Mouse (Mus musculus): ENCODE results near the gene Lalba. TPM values are rescaled to one million over a fixed set of nuclear protein-coding genes. Genes with fewer than 3 reads are reported as not detected.

The Lalba gene
- polyA plus RNA-seq, 1 experiment from 2014 or later: not detected

DNA sequence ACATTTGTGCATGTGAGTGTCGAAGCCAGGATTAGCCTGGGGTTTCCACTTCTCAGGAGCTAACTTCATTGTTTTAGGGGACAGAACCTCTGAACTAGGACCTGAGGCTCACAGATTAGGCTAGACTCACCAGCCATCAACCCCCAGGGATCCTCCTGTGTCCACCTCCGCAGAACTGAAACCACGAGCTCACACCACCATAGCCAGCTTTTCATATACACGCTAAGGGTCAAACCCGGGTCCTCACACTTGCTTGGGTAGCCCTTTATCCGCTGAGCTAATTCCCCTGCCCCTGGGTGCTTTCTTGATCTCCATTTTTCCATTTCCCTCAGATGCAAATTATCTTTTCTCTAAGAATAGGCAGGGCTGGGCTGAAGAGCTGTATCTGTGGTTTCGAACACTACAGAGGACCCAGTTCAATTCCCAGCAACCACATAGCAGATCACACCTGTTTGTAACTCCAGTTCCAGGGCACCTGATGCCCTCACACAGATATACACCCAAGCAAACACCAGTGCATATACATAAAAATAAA is 2.9 kb downstream of the Lalba start:
- no peaks in the 10 kb centered on the region for H3K36me3 ChIP-seq (ENCODE audit: control insufficient read depth, insufficient read depth, low read length)
- ATAC-seq (ENCODE audit: low FRiP score, low TSS enrichment) (no peak), DNase-seq (no peak)
- H3K4me1 ChIP-seq (ENCODE audit: control insufficient read depth, insufficient read depth, low read length): no peaks in the 10 kb centered on the region
- no peak overlapping the region for H3K4me3 ChIP-seq (replicated peaks; ENCODE audit: low read depth, low read length)
- WGBS: 65% methylated on average over 7 of the region's 7 CpGs
- H3K27ac ChIP-seq (replicated peaks; ENCODE audit: low read depth, low read length): no peak overlapping the region
- no peak overlapping the region for H3K9ac ChIP-seq (replicated peaks; ENCODE audit: low read length)
- H3K4me2 ChIP-seq (ENCODE audit: low read length): no peak overlapping the region
- H3K9me3 ChIP-seq (ENCODE audit: control insufficient read depth, low read length): no peaks in the 10 kb centered on the region
- no peaks in the 10 kb centered on the region for H3K27me3 ChIP-seq (ENCODE audit: control insufficient read depth, insufficient read depth, low read length)

DNA sequence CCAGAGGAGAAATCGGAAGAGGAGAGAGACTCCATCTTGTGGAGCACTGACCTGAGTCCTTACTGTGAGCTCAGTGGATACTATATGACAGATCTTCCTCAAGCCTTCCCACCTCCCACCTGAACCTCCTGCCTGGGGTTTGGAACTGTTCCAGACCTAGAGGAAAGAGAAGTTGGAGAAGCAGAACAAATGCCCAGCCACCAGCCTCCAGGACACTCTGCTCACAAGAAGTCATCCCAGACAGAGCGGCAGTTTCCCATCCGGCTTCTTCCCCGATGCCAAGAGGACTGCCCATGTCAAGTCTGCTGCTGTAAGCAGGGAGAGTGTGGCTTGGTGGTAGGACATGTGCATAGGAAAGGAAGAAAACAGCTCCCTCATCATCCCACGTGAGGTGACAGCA is 6.2 kb downstream of the Lalba start:
- no peaks in the 10 kb centered on the region for H3K4me1 ChIP-seq (ENCODE audit: control insufficient read depth, insufficient read depth, low read length)
- H3K4me2 ChIP-seq (ENCODE audit: low read length): no peak overlapping the region
- ATAC-seq (ENCODE audit: low FRiP score, low TSS enrichment): no peak

DNA sequence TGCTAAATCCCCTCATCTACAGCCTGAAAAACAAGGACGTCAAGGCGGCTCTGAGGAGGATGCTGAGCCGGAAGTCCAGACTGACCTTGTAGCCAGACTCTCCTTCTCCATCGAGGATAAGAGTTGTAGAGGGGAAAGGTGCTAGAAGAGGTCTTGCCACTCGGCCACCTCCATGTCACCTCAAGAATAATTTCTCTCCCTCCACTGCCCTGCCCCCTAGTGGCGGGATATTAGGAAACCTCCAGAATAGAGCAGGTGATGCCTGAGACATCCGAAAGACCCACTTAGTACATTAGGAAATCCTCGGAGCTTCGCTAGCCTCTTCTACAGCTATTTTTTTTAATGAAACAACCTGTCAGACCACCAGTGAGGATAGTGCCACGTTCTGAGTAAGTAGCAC is 7.1 kb downstream of the Lalba start:
- Histone ChIP-seq H3K9ac (replicated peaks; ENCODE audit: low read length) (no peak overlapping the region), H3K9me3 (ENCODE audit: control insufficient read depth, low read length) (no peaks in the 10 kb centered on the region), H3K27me3 (ENCODE audit: control insufficient read depth, insufficient read depth, low read length) (no peaks in the 10 kb centered on the region), H3K4me3 (replicated peaks; ENCODE audit: low read depth, low read length) (no peak overlapping the region), H3K36me3 (ENCODE audit: control insufficient read depth, insufficient read depth, low read length) (no peaks in the 10 kb centered on the region), H3K27ac (replicated peaks; ENCODE audit: low read depth, low read length) (no peak overlapping the region), H3K4me1 (ENCODE audit: control insufficient read depth, insufficient read depth, low read length) (no peaks in the 10 kb centered on the region), H3K4me2 (ENCODE audit: low read length) (no peak overlapping the region)
- ATAC-seq (ENCODE audit: low FRiP score, low TSS enrichment): no peak
- DNase-seq: peak; percentile 42
- WGBS: 59% methylated on average over 10 of the region's 10 CpGs

More for the DNA sequence above, 6.2 kb downstream of the Lalba start:
- H3K4me3 ChIP-seq (replicated peaks; ENCODE audit: low read depth, low read length): no peak overlapping the region
- H3K36me3 ChIP-seq (ENCODE audit: control insufficient read depth, insufficient read depth, low read length): no peaks in the 10 kb centered on the region
- no peaks in the 10 kb centered on the region for H3K9me3 ChIP-seq (ENCODE audit: control insufficient read depth, low read length)
- DNase-seq: no peak
- H3K9ac ChIP-seq (replicated peaks; ENCODE audit: low read length): no peak overlapping the region
- H3K27me3 ChIP-seq (ENCODE audit: control insufficient read depth, insufficient read depth, low read length): no peaks in the 10 kb centered on the region
- WGBS: 81% methylated on average over 5 of the region's 5 CpGs
- no peak overlapping the region for H3K27ac ChIP-seq (replicated peaks; ENCODE audit: low read depth, low read length)

DNA sequence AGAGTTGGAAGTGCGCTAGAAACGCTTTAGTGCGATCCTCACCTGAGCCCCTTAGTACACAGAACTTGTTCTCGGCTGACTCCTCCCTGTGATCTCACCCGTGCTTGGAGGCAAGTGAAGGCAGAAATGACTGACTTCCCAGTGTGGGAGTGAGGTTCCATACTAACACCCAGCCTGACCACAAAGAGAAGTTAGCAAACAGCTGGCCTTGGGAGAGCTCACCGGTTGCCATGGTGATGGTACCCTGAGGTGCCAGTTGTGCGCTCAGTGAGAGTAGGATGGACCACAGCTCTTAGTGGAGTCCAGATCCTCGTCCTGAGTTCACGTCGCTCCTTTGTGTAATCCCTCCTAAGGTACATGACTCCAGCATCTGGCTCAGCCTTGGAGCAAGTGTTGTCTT is 7.6 kb downstream of the Lalba start:
- H3K9me3 ChIP-seq (ENCODE audit: control insufficient read depth, low read length): no peaks in the 10 kb centered on the region
- DNase-seq: no peak
- no peak overlapping the region for H3K27ac ChIP-seq (replicated peaks; ENCODE audit: low read depth, low read length)
- ATAC-seq (ENCODE audit: low FRiP score, low TSS enrichment): no peak
- H3K36me3 ChIP-seq (ENCODE audit: control insufficient read depth, insufficient read depth, low read length): no peaks in the 10 kb centered on the region
- H3K9ac ChIP-seq (replicated peaks; ENCODE audit: low read length): no peak overlapping the region
- H3K4me1 ChIP-seq (ENCODE audit: control insufficient read depth, insufficient read depth, low read length): no peaks in the 10 kb centered on the region
- no peak overlapping the region for H3K4me3 ChIP-seq (replicated peaks; ENCODE audit: low read depth, low read length)
- 74% methylated on average over 10 of the region's 10 CpGs for WGBS
- no peak overlapping the region for H3K4me2 ChIP-seq (ENCODE audit: low read length)
- H3K27me3 ChIP-seq (ENCODE audit: control insufficient read depth, insufficient read depth, low read length): no peaks in the 10 kb centered on the region

DNA sequence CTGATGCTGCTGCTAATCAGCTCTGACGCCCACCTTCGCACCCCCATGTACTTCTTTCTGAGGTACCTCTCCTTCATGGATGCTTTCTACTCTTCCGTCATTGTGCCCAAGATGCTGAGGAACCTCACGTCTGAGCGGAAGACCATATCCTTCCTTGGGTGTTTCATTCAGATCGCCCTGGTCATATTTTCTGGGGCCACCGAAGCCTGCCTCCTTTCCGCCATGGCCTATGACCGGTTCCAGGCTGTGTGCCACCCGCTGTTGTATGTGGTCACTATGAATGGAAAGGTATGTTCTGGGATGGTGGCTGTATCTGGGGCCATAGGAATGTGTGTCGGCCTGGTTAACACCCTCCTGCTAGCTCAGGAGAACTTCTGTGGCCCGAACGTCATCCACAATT is 11.0 kb downstream of the Lalba start:
- DNase-seq: no peak
- H3K9me3 ChIP-seq (ENCODE audit: control insufficient read depth, low read length): no peaks in the 10 kb centered on the region
- no peak overlapping the region for H3K27ac ChIP-seq (replicated peaks; ENCODE audit: low read depth, low read length)
- ATAC-seq (ENCODE audit: low FRiP score, low TSS enrichment): no peak
- no peaks in the 10 kb centered on the region for H3K36me3 ChIP-seq (ENCODE audit: control insufficient read depth, insufficient read depth, low read length)
- no peaks in the 10 kb centered on the region for H3K27me3 ChIP-seq (ENCODE audit: control insufficient read depth, insufficient read depth, low read length)
- H3K9ac ChIP-seq (replicated peaks; ENCODE audit: low read length): no peak overlapping the region
- no peaks in the 10 kb centered on the region for H3K4me1 ChIP-seq (ENCODE audit: control insufficient read depth, insufficient read depth, low read length)
- no peak overlapping the region for H3K4me3 ChIP-seq (replicated peaks; ENCODE audit: low read depth, low read length)
- no peak overlapping the region for H3K4me2 ChIP-seq (ENCODE audit: low read length)
- 91% methylated on average over 13 of the region's 13 CpGs for WGBS

DNA sequence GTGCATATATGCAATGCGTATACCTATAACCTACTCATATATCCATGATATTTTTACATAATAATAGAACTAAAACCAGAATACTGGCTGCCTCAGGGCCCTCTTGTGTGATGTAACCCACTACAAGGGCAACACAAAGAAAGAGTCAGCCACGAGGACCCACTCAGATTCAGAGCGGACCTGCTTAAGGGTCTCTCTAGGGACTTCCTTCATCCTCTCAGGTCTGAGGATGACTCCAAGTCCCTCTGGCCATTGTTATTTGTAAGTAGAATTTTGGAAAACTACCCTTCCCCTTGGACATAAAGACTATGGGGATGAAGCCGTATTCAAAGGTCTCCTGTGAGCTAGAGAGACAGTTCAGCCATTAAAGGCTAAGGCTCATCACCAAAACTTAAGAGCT is 12.9 kb downstream of the Lalba start, which contains the start of gene OR5BS1P:
TSS of gene OR5BS1P (plus strand) at position 301 of the 400 bp plus-strand sequence.
- H3K36me3 ChIP-seq (ENCODE audit: control insufficient read depth, insufficient read depth, low read length): no peaks in the 10 kb centered on the region
- no peak within 1 kb of the TSS for H3K27ac ChIP-seq (replicated peaks; ENCODE audit: low read depth, low read length)
- no peaks in the 10 kb centered on the region for H3K4me1 ChIP-seq (ENCODE audit: control insufficient read depth, insufficient read depth, low read length)
- H3K27me3 ChIP-seq (ENCODE audit: control insufficient read depth, insufficient read depth, low read length): no peaks in the 10 kb centered on the region
- H3K9ac ChIP-seq (replicated peaks; ENCODE audit: low read length): no peak within 1 kb of the TSS
- H3K4me3 ChIP-seq (replicated peaks; ENCODE audit: low read depth, low read length): no peak within 1 kb of the TSS
- no peak within 1 kb of the TSS for H3K4me2 ChIP-seq (ENCODE audit: low read length)
- DNase-seq (no peak), ATAC-seq (ENCODE audit: low FRiP score, low TSS enrichment) (no peak)
- no peaks in the 10 kb centered on the region for H3K9me3 ChIP-seq (ENCODE audit: control insufficient read depth, low read length)
- 86% methylated on average over 4 of the region's 4 CpGs for WGBS

DNA sequence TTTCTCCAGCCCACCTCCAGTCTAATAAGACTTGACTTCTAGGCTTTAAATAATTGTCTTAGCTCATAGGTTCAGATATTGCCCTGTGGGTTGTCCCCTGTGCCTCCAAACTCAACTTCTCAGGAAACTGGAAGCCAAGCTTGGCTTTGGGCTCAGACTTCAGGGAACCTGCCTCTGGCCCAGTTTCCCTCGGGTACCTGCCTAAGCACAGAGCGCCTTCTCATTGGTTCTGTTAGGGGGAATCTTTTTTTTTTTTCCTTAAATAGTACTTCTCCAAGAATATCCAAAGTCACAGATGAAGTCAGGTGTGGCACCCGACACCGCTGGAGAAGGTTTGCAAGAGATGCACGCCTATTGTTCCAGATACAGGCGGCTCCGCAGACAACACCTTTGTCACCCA is 30.2 kb downstream of the Lalba start, which contains the start of gene Olfr281:
TSS of gene Olfr281 (plus strand) at position 301 of the 400 bp plus-strand sequence.
- WGBS: 92% methylated on average over 7 of the region's 7 CpGs
- H3K4me1 ChIP-seq (ENCODE audit: control insufficient read depth, insufficient read depth, low read length): no peaks in the 10 kb centered on the region
- no peak within 1 kb of the TSS for H3K9ac ChIP-seq (replicated peaks; ENCODE audit: low read length)
- H3K4me2 ChIP-seq (ENCODE audit: low read length): no peak within 1 kb of the TSS
- no peak within 1 kb of the TSS for H3K4me3 ChIP-seq (replicated peaks; ENCODE audit: low read depth, low read length)
- H3K9me3 ChIP-seq (ENCODE audit: control insufficient read depth, low read length): no peaks in the 10 kb centered on the region
- no peak within 1 kb of the TSS for H3K27ac ChIP-seq (replicated peaks; ENCODE audit: low read depth, low read length)
- no peak for DNase-seq
- H3K27me3 ChIP-seq (ENCODE audit: control insufficient read depth, insufficient read depth, low read length): no peaks in the 10 kb centered on the region
- H3K36me3 ChIP-seq (ENCODE audit: control insufficient read depth, insufficient read depth, low read length): no peaks in the 10 kb centered on the region
- ATAC-seq (ENCODE audit: low FRiP score, low TSS enrichment): no peak

DNA sequence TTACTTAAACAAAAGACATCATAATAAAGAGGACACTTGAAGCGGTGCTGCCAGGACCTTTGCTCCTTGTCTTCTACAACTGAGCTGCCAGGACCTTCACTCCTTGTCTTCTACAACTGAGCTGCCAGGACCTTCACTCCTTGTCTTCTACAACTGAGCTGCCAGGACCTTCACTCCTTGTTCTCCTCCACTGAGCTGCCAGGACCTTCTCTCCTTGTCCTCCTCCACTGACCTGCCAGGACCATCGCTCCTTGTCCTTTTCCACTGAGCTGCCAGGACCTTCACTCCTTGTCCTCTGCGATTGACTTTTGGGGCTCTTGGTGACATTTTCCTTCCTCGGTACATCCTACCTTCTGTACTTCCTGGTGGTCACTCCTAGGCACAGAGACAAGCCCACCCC is 34.0 kb downstream of the Lalba start:
- no peak overlapping the region for H3K4me3 ChIP-seq (replicated peaks; ENCODE audit: low read depth, low read length)
- peak overlapping the region; percentile 17; the same call in 1 of the 2 replicates for H3K4me2 ChIP-seq (ENCODE audit: low read length)
- H3K27ac ChIP-seq (replicated peaks; ENCODE audit: low read depth, low read length): no peak overlapping the region
- H3K9ac ChIP-seq (replicated peaks; ENCODE audit: low read length): no peak overlapping the region
- WGBS: 51% methylated on average over 4 of the region's 4 CpGs
- DNase-seq: peak; percentile 41
- H3K4me1 ChIP-seq (ENCODE audit: control insufficient read depth, insufficient read depth, low read length): no peaks in the 10 kb centered on the region
- H3K9me3 ChIP-seq (ENCODE audit: control insufficient read depth, low read length): no peaks in the 10 kb centered on the region
- no peaks in the 10 kb centered on the region for H3K36me3 ChIP-seq (ENCODE audit: control insufficient read depth, insufficient read depth, low read length)
- H3K27me3 ChIP-seq (ENCODE audit: control insufficient read depth, insufficient read depth, low read length): no peaks in the 10 kb centered on the region
- no peak for ATAC-seq (ENCODE audit: low FRiP score, low TSS enrichment)

DNA sequence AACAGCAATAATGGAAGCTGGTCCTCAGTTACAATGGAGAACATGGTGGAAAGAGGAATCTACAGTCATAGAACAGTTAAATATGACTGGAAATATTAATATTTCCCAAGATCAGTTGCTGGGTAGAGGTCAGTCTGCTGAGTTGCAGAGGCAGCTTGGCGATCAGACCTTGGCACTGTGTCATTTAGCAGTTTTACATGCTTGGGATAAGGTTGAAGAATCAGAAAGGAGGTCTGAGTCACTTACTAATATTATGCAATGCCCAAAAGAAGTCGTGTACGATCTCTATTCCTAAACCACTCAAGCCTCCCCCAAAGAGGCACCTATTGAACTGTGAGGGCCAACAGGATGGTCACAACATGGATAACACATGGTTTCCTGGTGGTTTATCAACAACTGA is 38.0 kb downstream of the Lalba start:
- Histone ChIP-seq H3K27ac (replicated peaks; ENCODE audit: low read depth, low read length) (no peak overlapping the region), H3K4me3 (replicated peaks; ENCODE audit: low read depth, low read length) (no peak overlapping the region), H3K36me3 (ENCODE audit: control insufficient read depth, insufficient read depth, low read length) (no peaks in the 10 kb centered on the region), H3K9me3 (ENCODE audit: control insufficient read depth, low read length) (no peaks in the 10 kb centered on the region), H3K4me2 (ENCODE audit: low read length) (no peak overlapping the region), H3K27me3 (ENCODE audit: control insufficient read depth, insufficient read depth, low read length) (no peaks in the 10 kb centered on the region), H3K9ac (replicated peaks; ENCODE audit: low read length) (no peak overlapping the region), H3K4me1 (ENCODE audit: control insufficient read depth, insufficient read depth, low read length) (no peaks in the 10 kb centered on the region)
- ATAC-seq (ENCODE audit: low FRiP score, low TSS enrichment) (no peak), DNase-seq (no peak)
- WGBS: 84% methylated on average over 3 of the region's 3 CpGs
